10 mouse cellular contexts compared by ENCODE assay signal in genomic region chr4:132066101-132066773, GRCm38 (mm10). TPM values are rescaled to one million over a fixed set of nuclear protein-coding genes. Genes with fewer than 3 reads are reported as not detected.
DNase-seq lines count a peak whose midpoint lies in the region; ATAC-seq and TF ChIP-seq lines count a peak whose summit lies in the region.
"Had no signal": no experiment of that assay in that cellular context is flagged by ENCODE, and none has a peak within 500 bp of the region (broad histone marks: within the 10 kb centered on the region; RNA-seq: fewer than 3 reads in every experiment).

No protein-coding gene starts in this region.

- H3K27ac ChIP-seq in hindbrain, postnatal 0 days, result no peak overlapping the region
- no peak overlapping the region for H3K27ac ChIP-seq in hindbrain, embryonic 12.5 days
- peak overlapping the region; percentile 48 for H3K27ac ChIP-seq in heart, embryonic 13.5 days (replicated peaks)
- H3K27ac ChIP-seq in liver, embryonic 15.5 days (replicated peaks), result peak overlapping the region; percentile 73
- H3K27ac ChIP-seq in forebrain, embryonic 11.5 days (ENCODE audit: low read depth, low read length), result no peak overlapping the region
- H3K27ac ChIP-seq in midbrain, embryonic 10.5 days (replicated peaks), result no peak overlapping the region
- H3K27ac ChIP-seq: midbrain, embryonic 12.5 days had no signal

- H3K9me3 ChIP-seq in hindbrain, postnatal 0 days (ENCODE audit: low read length), result no peaks in the 10 kb centered on the region
- no peaks in the 10 kb centered on the region for H3K9me3 ChIP-seq in hindbrain, embryonic 12.5 days (replicated peaks)
- no peaks in the 10 kb centered on the region for H3K9me3 ChIP-seq in heart, embryonic 13.5 days
- H3K9me3 ChIP-seq in liver, embryonic 15.5 days (replicated peaks), result no peaks in the 10 kb centered on the region
- H3K9me3 ChIP-seq in forebrain, embryonic 11.5 days (ENCODE audit: control insufficient read depth, low read length), result no peaks in the 10 kb centered on the region
- H3K9me3 ChIP-seq in midbrain, embryonic 10.5 days (replicated peaks), result no peaks in the 10 kb centered on the region
- H3K9me3 ChIP-seq: midbrain, embryonic 12.5 days had no signal

- WGBS in hindbrain, postnatal 0 days, result 54% methylated on average over 10 of the region's 10 CpGs
- 64% methylated on average over 10 of the region's 10 CpGs for WGBS in hindbrain, embryonic 12.5 days
- WGBS in heart, embryonic 13.5 days, result 49% methylated on average over 10 of the region's 10 CpGs
- WGBS in liver, embryonic 15.5 days (ENCODE audit: insufficient replicate concordance), result 61% methylated on average over 10 of the region's 10 CpGs
- WGBS in forebrain, embryonic 11.5 days, result 65% methylated on average over 10 of the region's 10 CpGs
- 70% methylated on average over 10 of the region's 10 CpGs for WGBS in midbrain, embryonic 10.5 days

- H3K4me2 ChIP-seq in hindbrain, postnatal 0 days (ENCODE audit: low read depth, low read length), result 0 out of 2 replicates have a peak overlapping the region, but pooled peaks have one; percentile 10
- no peak overlapping the region for H3K4me2 ChIP-seq in hindbrain, embryonic 12.5 days (replicated peaks)
- H3K4me2 ChIP-seq in heart, embryonic 13.5 days, result peak overlapping the region; percentile 88
- peak overlapping the region; percentile 86 for H3K4me2 ChIP-seq in liver, embryonic 15.5 days
- H3K4me2 ChIP-seq in forebrain, embryonic 11.5 days (ENCODE audit: low read depth, low read length, severe bottlenecking), result no peak overlapping the region
- H3K4me2 ChIP-seq: midbrain, embryonic 12.5 days had no signal

- ATAC-seq in hindbrain, postnatal 0 days, result no peak
- no peak for ATAC-seq in hindbrain, embryonic 12.5 days (ENCODE audit: low FRiP score)
- peak; percentile 11; the same call in 1 of the 2 replicates for ATAC-seq in heart, embryonic 13.5 days (ENCODE audit: extremely low read depth, insufficient number of reproducible peaks, low FRiP score, low TSS enrichment)
- ATAC-seq in liver, embryonic 15.5 days (ENCODE audit: insufficient read depth), result no peak
- ATAC-seq in forebrain, embryonic 11.5 days (replicated peaks; ENCODE audit: low FRiP score), result no peak

- H3K36me3 ChIP-seq in hindbrain, postnatal 0 days (ENCODE audit: insufficient read depth, low read length), result no peaks in the 10 kb centered on the region
- H3K36me3 ChIP-seq in hindbrain, embryonic 12.5 days, result no peaks in the 10 kb centered on the region
- H3K36me3 ChIP-seq in heart, embryonic 13.5 days, result peaks cover 6% of the 10 kb centered on the region
- peaks cover 91% of the 10 kb centered on the region for H3K36me3 ChIP-seq in liver, embryonic 15.5 days (replicated peaks)
- H3K36me3 ChIP-seq in forebrain, embryonic 11.5 days (ENCODE audit: control insufficient read depth, insufficient read depth, low read length), result no peaks in the 10 kb centered on the region
- no peaks in the 10 kb centered on the region for H3K36me3 ChIP-seq in midbrain, embryonic 10.5 days
- H3K36me3 ChIP-seq: midbrain, embryonic 12.5 days had no signal

- no peak for TF ChIP-seq CTCF in hindbrain, postnatal 0 days (IDR thresholded peaks at IDR 0.05; ENCODE audit: low read depth)

- no peaks in the 10 kb centered on the region for H3K27me3 ChIP-seq in hindbrain, postnatal 0 days (ENCODE audit: insufficient read depth, low read length)
- H3K27me3 ChIP-seq in hindbrain, embryonic 12.5 days, result no peaks in the 10 kb centered on the region
- no peaks in the 10 kb centered on the region for H3K27me3 ChIP-seq in heart, embryonic 13.5 days (replicated peaks)
- H3K27me3 ChIP-seq in liver, embryonic 15.5 days, result no peaks in the 10 kb centered on the region
- H3K27me3 ChIP-seq in forebrain, embryonic 11.5 days (ENCODE audit: control insufficient read depth, insufficient read depth, low read length), result no peaks in the 10 kb centered on the region
- peaks cover 11% of the 10 kb centered on the region; the same call in 1 of the 2 replicates for H3K27me3 ChIP-seq in midbrain, embryonic 10.5 days (ENCODE audit: low read depth, poor library complexity, severe bottlenecking)

- no peak overlapping the region for H3K4me3 ChIP-seq in hindbrain, postnatal 0 days (ENCODE audit: low read length)
- no peak overlapping the region for H3K4me3 ChIP-seq in hindbrain, embryonic 12.5 days
- peak overlapping the region; percentile 31 for H3K4me3 ChIP-seq in heart, embryonic 13.5 days
- H3K4me3 ChIP-seq in liver, embryonic 15.5 days (replicated peaks), result peak overlapping the region; percentile 94
- H3K4me3 ChIP-seq in forebrain, embryonic 11.5 days (ENCODE audit: low read depth, low read length), result no peak overlapping the region
- no peak overlapping the region for H3K4me3 ChIP-seq in midbrain, embryonic 10.5 days
- H3K4me3 ChIP-seq: midbrain, embryonic 12.5 days had no signal

- H3K4me1 ChIP-seq in hindbrain, postnatal 0 days (ENCODE audit: insufficient read depth, low read length), result peaks cover 6% of the 10 kb centered on the region; the same call in 1 of the 2 replicates
- H3K4me1 ChIP-seq in hindbrain, embryonic 12.5 days, result peaks cover 11% of the 10 kb centered on the region
- peaks cover 82% of the 10 kb centered on the region for H3K4me1 ChIP-seq in heart, embryonic 13.5 days
- H3K4me1 ChIP-seq in liver, embryonic 15.5 days (replicated peaks), result peaks cover 98% of the 10 kb centered on the region
- H3K4me1 ChIP-seq in forebrain, embryonic 11.5 days (replicated peaks; ENCODE audit: control insufficient read depth, insufficient read depth, low read length), result no peaks in the 10 kb centered on the region
- H3K4me1 ChIP-seq in midbrain, embryonic 10.5 days, result peaks cover 19% of the 10 kb centered on the region

- H3K9ac ChIP-seq in hindbrain, postnatal 0 days (replicated peaks; ENCODE audit: low read length), result no peak overlapping the region
- H3K9ac ChIP-seq in hindbrain, embryonic 12.5 days, result no peak overlapping the region; the same call in 1 of the 2 replicates
- peak overlapping the region; percentile 71 for H3K9ac ChIP-seq in heart, embryonic 13.5 days
- peak overlapping the region; percentile 3 for H3K9ac ChIP-seq in liver, embryonic 15.5 days
- no peak overlapping the region for H3K9ac ChIP-seq in forebrain, embryonic 11.5 days (ENCODE audit: low read length)
- H3K9ac ChIP-seq: midbrain, embryonic 12.5 days had no signal

- DNase-seq in hindbrain, postnatal 0 days (ENCODE audit: low spot score), result peak; percentile 43
- DNase-seq in cerebellum, adult 18-20 months, result peak; percentile 68 to 70
- no peak for DNase-seq in right cerebral cortex, postnatal 14 days
- DNase-seq in forebrain, embryonic 11.5 days (ENCODE audit: low spot score), result no peak
- DNase-seq in midbrain, embryonic 10.5 days (ENCODE audit: low spot score), result no peak

RNA-seq across cellular contexts. Expression of gene Gm10300, which starts 8.3 kb away (rescaled TPM):
- total RNA-seq in hindbrain, postnatal 0 days (2014; rRNA removed), result not detected in 2 replicates
- not detected in 2 replicates for polyA plus RNA-seq in hindbrain, postnatal 0 days (2015; fragmentation: Nextera tagmentation; extraction: Ambion mirVana)
- 0.09 TPM in 2 replicates for polyA plus RNA-seq in hindbrain, embryonic 12.5 days (2016; fragmentation: Nextera tagmentation; extraction: Ambion mirVana)
- polyA plus RNA-seq in heart, embryonic 13.5 days (2015; fragmentation: Nextera tagmentation; extraction: Ambion mirVana), result 0.08 and 0.13 TPM in 2 replicates
- polyA plus RNA-seq in liver, embryonic 15.5 days (2015; fragmentation: Nextera tagmentation; extraction: Ambion mirVana), result 0.43 and 0.46 TPM in 2 replicates
- polyA plus RNA-seq in forebrain, embryonic 11.5 days (2014; fragmentation: Nextera tagmentation; extraction: Ambion mirVana), result not detected in 2 replicates
- not detected in 2 replicates for polyA plus RNA-seq in midbrain, embryonic 10.5 days (2016; fragmentation: Nextera tagmentation; extraction: Ambion mirVana)
- polyA plus RNA-seq: embryonic facial prominence, embryonic 11.5 days had no signal

RNA-seq across cellular contexts. Expression of gene Epb41, which starts 8.9 kb away (rescaled TPM):
- total RNA-seq in hindbrain, postnatal 0 days (2014; rRNA removed), result 69.7 and 70.1 TPM in 2 replicates
- 33.3 and 33.7 TPM in 2 replicates for polyA plus RNA-seq in hindbrain, postnatal 0 days (2015; fragmentation: Nextera tagmentation; extraction: Ambion mirVana)
- 198 and 210 TPM in 2 replicates for polyA plus RNA-seq in hindbrain, embryonic 12.5 days (2016; fragmentation: Nextera tagmentation; extraction: Ambion mirVana)
- 58.5 and 76.5 TPM in 2 replicates for polyA plus RNA-seq in heart, embryonic 13.5 days (2015; fragmentation: Nextera tagmentation; extraction: Ambion mirVana)
- 181 and 204 TPM in 2 replicates for polyA plus RNA-seq in liver, embryonic 15.5 days (2015; fragmentation: Nextera tagmentation; extraction: Ambion mirVana)
- 135 and 145 TPM in 2 replicates for polyA plus RNA-seq in forebrain, embryonic 11.5 days (2014; fragmentation: Nextera tagmentation; extraction: Ambion mirVana)
- polyA plus RNA-seq in midbrain, embryonic 10.5 days (2016; fragmentation: Nextera tagmentation; extraction: Ambion mirVana), result 123 and 167 TPM in 2 replicates

Comparison
In these comparisons a context has a peak if more than half of its experiments do, and no peak if none do; other contexts are left out.
1. H3K4me2 ChIP-seq: peak in hindbrain, postnatal 0 days (single experiment), heart, embryonic 13.5 days (single experiment) and liver, embryonic 15.5 days (single experiment); none in hindbrain, embryonic 12.5 days (single experiment) and forebrain, embryonic 11.5 days (single experiment).
2. DNase-seq: peak in hindbrain, postnatal 0 days (single experiment) and cerebellum, adult 18-20 months (2 of 2); none in right cerebral cortex, postnatal 14 days (single experiment), forebrain, embryonic 11.5 days (single experiment) and midbrain, embryonic 10.5 days (single experiment).
3. H3K27ac ChIP-seq: peak in heart, embryonic 13.5 days (single experiment) and liver, embryonic 15.5 days (single experiment); none in hindbrain, postnatal 0 days (single experiment), hindbrain, embryonic 12.5 days (single experiment), forebrain, embryonic 11.5 days (single experiment) and midbrain, embryonic 10.5 days (single experiment).
4. H3K4me3 ChIP-seq: peak in heart, embryonic 13.5 days (single experiment) and liver, embryonic 15.5 days (single experiment); none in hindbrain, postnatal 0 days (single experiment), hindbrain, embryonic 12.5 days (single experiment), forebrain, embryonic 11.5 days (single experiment) and midbrain, embryonic 10.5 days (single experiment).
5. H3K9ac ChIP-seq: peak in heart, embryonic 13.5 days (single experiment) and liver, embryonic 15.5 days (single experiment); none in hindbrain, postnatal 0 days (single experiment), hindbrain, embryonic 12.5 days (single experiment) and forebrain, embryonic 11.5 days (single experiment).